Mouse (Mus musculus) liver, adult 2 months (tissue): ENCODE data around the gene Dclre1b.

ENCODE experiments used
- CTCF ChIP-seq: fragments of 200-500 bp; IDR thresholded peaks from 2 replicates; pipeline ENCODE4 v1.5.1; 2011; ENCODE audit warnings: low read depth, low read length, control low read depth
- POLR2A ChIP-seq: fragments of 200-500 bp; IDR thresholded peaks from 2 replicates; pipeline ENCODE4 v1.6.1; 2011; ENCODE audit warnings: low read length, control low read depth; ENCODE audit not compliant: insufficient read depth; ENCODE audit errors: extremely low read depth

GRCm38 (mm10) chr3:103777940-103778339 is 31.3 kb downstream of the Dclre1b start:
- TF ChIP-seq CTCF (no peak), POLR2A (no peak)
